ENCODE assay signal across 15 mouse cellular contexts in the genomic region with DNA sequence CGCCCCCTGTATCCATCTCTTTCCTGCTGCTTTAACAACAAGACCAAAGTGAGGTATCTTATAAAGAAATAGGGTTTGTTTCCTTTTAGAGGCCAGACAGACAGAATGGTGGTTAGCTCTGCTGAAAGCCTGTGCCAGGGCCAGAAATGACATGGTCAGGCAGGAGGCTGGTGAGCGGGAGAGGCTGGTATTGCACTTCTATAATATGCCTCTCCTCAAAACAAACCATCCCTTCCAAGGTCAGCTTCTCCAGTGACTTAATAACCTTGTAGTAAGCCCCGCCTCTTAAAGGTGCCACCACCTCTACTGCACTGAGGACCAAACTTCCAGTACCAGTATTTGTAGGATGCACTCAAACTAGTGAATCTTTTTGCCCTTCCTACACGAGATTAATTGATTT.
"Had no signal": no experiment of that assay in that cellular context is flagged by ENCODE, and none has a peak within 500 bp of the region (broad histone marks: within the 10 kb centered on the region; RNA-seq: fewer than 3 reads in every experiment).

No protein-coding gene starts in this region.

- H3K4me3 ChIP-seq: liver, embryonic 15.5 days; midbrain, embryonic 13.5 days; neural tube, embryonic 15.5 days had no signal

- ATAC-seq: lung, postnatal 0 days; midbrain, embryonic 13.5 days had no signal

- H3K4me1 ChIP-seq: liver, embryonic 15.5 days; midbrain, embryonic 13.5 days had no signal

- H3K36me3 ChIP-seq: liver, embryonic 15.5 days; midbrain, embryonic 13.5 days; neural tube, embryonic 15.5 days had no signal

- DNase-seq: kidney, adult 8-10 months; kidney, postnatal 36 days; layer of hippocampus, adult 9-11 months; layer of hippocampus, postnatal 36 days; lung, adult 2 months; lung, postnatal 36 days; right cerebral cortex, adult 18-20 months; right cerebral cortex, postnatal 25 days; thymus, postnatal 36 days had no signal

- H3K27me3 ChIP-seq: midbrain, embryonic 13.5 days had no signal

- H3K4me2 ChIP-seq: liver, embryonic 11.5 days; liver, embryonic 15.5 days; midbrain, embryonic 13.5 days; neural tube, embryonic 15.5 days had no signal

- H3K9ac ChIP-seq: liver, embryonic 15.5 days; midbrain, embryonic 13.5 days; neural tube, embryonic 15.5 days had no signal

- H3K27ac ChIP-seq: kidney, postnatal 0 days; liver, embryonic 15.5 days; midbrain, embryonic 13.5 days; neural tube, embryonic 15.5 days had no signal

- H3K9me3 ChIP-seq: liver, embryonic 15.5 days; midbrain, embryonic 13.5 days; neural tube, embryonic 15.5 days had no signal
